Mouse (Mus musculus) subcutaneous adipose tissue, adult 2 months (tissue): ENCODE measurements around the gene Cox7b. TPM values are rescaled to one million over a fixed set of nuclear protein-coding genes. Genes with fewer than 3 reads are reported as not detected.

ENCODE experiments used
- polyA plus RNA-seq: library from polyadenylated mRNA; depleted of rRNA; stranded (reverse); fragments of >200 nt; gene quantifications from 2 replicates; pipeline ENCODE4 v1.2.3, GENCODE M21; 2012; ENCODE audit warnings: low replicate concordance; rRNA removed

The Cox7b gene
- polyA plus RNA-seq: 253 and 405 TPM in 2 replicates

GRCm38 (mm10) chrX:106015571-106016322, at the start of gene Cox7b:
TSS of gene Cox7b (plus strand) at chrX:106015700.

GRCm38 (mm10) chrX:106011465-106012159, 3.9 kb upstream of the Cox7b start, which contains the start of gene Magt1:
TSS of gene Magt1 (minus strand) at chrX:106011906.

GRCm38 (mm10) chrX:106026418-106027342, 11.2 kb downstream of the Cox7b start, which contains the start of gene Atp7a:
TSS of gene Atp7a (plus strand) at chrX:106027276.

Other genes starting within 250 kb of the Cox7b start
- 21.8 and 62.9 TPM in 2 replicates for gene Atrx, start 86.3 kb upstream of the Cox7b start, polyA plus RNA-seq
- gene Magt1, start 3.8 kb upstream of the Cox7b start, polyA plus RNA-seq: 8.3 and 9.2 TPM in 2 replicates
- gene Atp7a, start 11.6 kb downstream of the Cox7b start, polyA plus RNA-seq: 4.1 and 6.9 TPM in 2 replicates
- 1.1 and 2.1 TPM in 2 replicates for gene Tlr13, start 127.5 kb downstream of the Cox7b start, polyA plus RNA-seq
- 135 and 159 TPM in 2 replicates for gene Pgk1, start 171.4 kb downstream of the Cox7b start, polyA plus RNA-seq
- 7.4 and 8.2 TPM in 2 replicates for gene Taf9b, start 205.5 kb downstream of the Cox7b start, polyA plus RNA-seq
- gene Fnd3c2, start 239.7 kb downstream of the Cox7b start, polyA plus RNA-seq: not detected in 2 replicates